Mouse (Mus musculus) urinary bladder, postnatal 4 days (tissue): Measurements from ENCODE around the gene Kif16b.
A peak's percentile ranks its signal among the peaks of the same experiment; 100 is the strongest.

Source experiments
- DNase-seq, 2 experiments: peaks; one replicate each; pipeline ENCODE4 v3.0.0; 2021 to 2022; ENCODE audit warnings: low spot score in 2 of 2

Kif16b gene

DNA sequence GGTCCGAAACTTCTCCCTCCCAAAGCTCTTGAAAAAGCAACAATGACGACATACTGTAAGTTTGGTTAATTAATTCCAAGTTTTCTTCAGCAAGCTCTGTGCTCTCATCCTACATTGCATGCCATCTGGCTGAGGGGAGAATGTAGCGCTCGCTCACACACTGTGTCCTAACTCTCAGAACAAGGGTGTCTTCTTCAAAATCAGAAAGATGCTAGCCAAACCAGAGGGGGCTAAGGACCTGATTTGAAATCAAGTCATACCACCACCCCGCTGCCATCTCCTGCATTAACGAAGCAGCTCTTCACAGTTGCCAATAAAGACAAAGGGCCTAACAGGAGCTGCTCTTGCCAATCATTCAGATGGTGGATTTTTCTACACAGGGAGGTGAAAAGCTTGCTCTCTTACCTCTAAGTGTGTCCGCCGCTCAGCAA, 253.3 kb downstream of the Kif16b start:
- no peak for DNase-seq

DNA sequence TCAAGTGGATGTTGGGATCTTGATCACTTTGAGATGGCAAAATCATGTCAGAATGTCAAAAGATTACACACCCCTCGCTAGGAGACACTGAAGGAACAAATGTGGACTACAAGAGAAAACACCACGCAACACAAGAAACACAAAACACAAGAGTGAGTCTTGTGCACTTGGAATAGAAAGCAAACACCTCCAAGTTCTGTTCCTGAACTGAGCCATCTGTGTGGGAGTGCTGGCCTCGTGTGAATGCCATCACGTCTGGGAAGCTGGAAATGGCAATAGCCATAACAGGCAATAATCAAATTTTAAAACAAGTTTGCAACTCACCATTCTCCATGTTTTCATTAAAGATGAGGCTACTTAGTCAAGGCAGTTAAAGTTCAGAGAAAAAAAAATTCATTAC, 254.5 kb downstream of the Kif16b start:
- DNase-seq: no peak

DNA sequence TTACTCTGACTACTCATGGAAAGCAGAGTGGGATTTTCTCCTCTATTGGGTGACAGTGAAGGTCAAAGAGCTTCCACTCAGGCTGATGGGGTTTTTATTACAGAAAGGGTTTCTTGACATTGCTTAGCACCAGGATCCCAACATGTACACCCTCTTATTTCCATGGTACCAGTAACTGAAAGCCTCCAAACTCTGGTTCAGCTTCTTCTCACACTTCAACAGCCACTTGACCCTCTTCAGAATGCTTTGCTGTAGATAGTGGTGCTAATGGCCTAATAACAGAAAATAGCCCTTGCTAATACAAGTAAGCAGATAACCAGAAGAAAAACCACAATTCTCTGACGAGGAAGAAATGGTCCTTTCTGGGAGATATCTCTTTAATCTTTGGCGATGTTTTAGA, 259.6 kb downstream of the Kif16b start:
- no peak for DNase-seq

DNA sequence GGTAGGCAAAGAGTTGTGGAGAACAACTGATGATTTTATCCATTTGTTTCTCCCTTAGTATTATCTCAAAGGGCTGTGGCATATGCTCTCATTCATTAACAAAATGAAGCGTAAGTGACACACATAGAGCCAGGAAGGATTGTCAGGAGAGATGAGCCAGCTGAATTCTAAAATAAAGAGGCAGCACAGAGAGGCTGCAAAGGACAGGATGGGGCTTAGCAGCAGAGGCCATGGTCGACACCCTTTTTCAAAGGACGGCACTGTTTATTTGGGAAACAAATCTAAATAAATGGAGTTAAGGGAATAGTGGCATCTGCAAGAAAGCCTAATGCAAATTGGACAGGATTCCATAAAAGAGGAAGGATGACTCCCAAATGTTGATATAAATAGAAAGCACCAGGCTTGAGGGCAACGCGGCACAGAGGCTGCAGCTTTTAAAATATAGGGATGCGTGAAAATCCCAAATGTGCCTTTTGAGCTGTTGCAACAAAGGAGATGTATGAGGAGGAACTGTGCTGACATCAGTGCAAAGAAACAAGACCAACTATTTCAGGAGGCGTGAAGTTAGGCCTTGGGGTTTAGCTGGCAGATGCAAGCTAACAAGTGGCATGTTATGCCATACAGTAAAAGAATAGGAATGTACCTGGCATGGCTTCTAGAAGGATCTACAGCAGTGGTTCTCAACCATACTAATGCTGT, 265.6 kb downstream of the Kif16b start:
- DNase-seq: no peak

DNA sequence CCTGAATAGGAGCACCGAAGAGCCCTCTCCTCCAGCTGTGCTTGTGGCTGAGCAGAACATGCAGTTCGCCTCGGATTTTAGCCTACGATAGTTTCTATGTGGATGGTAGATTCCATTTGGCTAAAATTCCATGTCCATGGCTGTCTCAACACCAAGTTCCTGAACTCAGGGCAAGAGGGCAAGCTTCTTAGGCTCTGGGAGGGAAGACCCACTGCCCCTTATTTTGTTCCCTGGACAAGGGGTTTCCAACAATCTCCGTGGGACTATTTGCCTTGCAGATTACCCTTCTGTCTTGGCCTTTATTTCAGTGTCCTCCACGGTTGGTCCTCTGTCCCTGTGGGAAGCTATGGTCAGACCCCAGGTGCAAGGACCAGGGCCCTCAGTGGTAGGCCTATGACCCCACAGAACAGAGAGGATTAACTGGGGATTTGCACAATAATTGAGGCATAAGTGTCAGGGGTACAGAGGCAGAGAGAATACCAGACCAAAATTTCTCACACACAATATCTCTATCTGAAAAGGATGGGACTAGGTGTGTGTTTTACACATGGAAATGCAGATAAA, 267.3 kb downstream of the Kif16b start:
- DNase-seq: no peak

DNA sequence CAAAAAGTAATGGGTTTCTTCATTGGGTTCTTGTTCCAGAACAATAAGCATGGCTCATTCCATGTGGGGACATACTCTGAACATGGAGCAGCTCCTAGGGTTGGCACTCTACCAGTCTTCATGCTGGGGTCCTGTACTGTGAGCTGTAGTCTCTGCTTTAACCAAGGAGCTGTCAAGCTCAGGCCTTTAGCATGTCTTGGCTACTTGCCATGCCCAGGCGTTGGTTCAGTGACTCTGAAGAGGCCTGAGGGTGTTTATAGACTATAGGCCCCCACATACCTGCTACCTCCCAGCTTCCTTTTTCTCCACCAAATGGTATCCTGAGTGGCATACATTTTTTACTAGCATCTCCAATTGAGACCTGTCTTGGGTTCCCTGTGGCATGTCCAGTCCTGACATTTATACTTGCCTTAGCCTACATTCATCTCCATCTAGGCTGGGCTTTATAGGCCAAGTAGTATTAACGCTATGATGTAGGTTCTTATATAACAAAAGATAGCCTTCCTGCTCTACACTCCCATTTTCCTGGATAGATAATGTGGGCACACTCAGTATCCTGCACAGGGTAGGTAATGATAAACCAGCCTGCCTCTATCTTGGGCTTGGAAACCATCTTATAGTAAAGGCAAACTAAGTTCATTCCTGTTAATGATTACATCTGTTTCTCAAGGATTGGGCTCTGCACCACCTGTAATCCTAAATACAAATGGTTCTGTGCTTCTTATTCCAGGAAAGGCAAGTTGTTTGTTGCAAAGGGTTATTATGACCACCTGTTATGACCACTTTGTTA, 271.6 kb downstream of the Kif16b start:
- no peak for DNase-seq

DNA sequence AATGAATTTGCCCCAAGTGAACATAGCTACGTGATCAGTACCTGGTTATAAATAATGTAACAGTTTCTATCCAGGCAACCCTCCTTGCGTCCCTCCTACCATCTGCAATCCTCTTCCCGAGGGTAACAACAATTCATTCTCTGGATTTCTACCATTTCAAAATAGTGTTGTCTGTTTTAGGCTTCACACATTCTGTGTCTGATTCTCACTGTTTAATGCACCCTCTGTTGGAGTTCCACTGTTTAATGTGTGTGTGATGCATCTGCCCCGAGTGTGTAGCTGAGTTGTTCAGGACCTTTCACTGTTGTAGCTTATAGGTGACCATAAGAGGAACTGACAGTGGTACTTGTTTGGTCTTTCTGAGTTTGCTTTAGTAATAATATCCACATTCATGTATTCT, 275.6 kb downstream of the Kif16b start:
- DNase-seq: no peak

DNA sequence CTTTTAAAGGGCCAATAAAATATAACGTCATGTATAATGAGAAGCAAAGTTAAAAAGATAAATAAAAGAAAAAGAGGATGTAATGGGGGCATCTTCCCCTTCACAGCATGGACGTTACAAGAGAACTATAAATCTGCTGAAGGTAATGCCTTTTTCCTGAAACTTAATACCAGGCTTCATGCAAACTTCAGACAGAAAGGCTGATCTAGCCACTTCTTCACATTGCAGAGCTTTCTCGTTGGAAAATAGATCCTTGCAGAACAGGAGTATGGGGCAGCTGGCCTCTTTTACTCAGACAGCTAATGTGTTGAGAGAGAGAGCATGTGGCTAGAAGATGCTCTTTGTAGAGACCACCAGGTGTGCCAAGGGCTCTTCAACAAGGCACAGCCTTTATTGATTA, 276.2 kb downstream of the Kif16b start:
- DNase-seq: no peak

DNA sequence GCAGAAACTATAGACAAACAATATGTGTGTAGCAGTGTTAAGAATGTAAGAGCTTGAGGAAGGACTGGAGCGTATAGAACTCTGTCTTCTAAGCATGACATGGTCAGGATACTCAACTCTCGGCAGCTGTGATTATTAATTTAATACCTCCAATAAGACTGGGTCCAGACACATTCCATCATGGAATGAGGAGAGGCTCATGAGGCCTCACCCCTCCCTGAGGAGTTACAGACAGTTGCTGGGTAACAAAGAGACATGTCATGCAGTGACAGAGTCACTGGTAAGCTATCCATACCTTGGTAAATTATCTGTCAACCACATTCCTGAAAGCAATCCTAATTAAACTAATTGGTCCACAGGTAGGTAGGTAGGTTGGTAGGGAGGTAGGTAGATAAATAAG, 277.1 kb downstream of the Kif16b start:
- no peak for DNase-seq

DNA sequence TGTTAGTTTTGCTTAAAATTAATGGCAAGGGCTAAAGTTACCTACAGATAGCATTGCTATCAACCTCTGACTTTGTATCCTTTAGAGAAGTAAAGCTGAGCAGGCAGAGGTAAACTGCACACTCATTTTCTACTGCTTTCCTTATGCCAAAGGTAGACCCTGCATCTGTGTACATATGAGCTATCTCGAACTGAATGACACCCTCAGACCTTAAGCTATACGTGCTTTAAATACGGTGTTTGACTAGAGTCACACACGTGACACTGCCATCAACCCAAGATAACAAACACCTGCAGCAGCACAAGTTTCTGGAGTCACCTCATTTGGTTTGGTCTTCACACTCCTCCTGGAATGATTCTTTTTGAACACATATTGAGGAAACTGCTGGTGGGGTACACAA, 280.2 kb downstream of the Kif16b start:
- DNase-seq: no peak

DNA sequence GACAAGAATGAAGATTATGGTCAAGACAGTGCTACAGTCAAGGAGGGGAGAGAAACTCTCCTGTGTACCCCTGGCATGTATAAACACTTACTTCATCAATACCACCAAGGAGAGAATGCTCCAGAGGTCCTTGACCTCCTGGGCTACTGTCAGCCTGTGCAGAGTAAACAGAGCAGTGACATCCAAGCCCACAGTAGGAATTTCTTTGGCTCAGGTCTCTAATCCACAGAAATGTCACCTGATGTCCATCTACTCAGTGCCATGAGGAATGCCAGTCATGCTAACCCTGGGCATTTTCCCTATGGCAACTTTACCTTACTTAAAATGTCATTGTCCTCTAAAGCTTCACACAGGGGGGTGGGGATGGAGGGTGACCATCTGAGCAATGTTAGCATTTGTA, 281.4 kb downstream of the Kif16b start:
- DNase-seq: no peak

DNA sequence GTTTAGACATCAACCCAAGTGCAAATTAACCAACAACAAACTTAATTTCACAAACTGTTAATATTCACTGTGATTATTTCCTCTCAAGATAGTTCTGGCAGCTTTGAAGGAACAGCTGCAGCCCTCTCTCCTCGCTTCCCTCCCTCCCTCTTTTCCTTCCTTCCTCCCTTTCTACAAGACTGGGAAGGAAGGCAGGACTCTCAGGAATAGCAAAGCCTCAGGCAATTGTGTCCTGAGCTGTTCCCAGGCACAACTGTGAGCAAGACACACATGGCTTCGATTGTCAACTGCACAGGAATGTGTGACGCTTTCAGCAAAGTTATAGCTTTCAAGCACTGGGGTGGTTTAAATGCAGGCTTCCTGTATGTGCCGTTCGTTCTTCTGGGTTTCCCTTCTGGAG, 286.8 kb downstream of the Kif16b start:
- no peak for DNase-seq

DNA sequence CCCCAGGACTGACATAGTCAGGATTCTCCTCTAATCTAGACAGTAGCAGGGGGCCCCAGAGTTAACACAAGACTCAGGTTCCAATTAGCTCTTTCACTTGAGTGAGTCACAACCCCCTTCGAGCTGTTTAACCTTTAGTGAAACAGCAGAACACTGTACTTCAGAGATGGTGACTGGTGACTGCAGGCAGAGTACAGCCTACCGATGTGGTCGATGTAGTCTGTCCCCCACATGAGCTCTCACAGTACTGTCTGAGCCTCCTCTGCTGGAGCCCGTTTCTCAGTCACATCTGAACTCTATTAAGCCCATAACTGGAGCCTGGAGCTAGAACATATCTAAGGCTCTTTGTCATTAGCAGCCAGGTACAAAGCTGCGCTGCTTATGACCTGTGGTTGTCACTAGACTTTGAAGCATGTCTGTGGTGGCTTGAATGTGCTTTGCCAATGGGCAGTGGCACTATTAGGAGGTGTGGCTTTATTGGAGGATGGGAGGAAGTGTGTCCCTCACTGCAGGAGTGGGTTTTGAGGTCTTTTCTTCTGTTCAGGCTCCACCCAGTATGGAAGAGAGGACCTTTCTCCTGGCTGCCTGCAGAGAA, 288.9 kb downstream of the Kif16b start:
- DNase-seq: no peak

DNA sequence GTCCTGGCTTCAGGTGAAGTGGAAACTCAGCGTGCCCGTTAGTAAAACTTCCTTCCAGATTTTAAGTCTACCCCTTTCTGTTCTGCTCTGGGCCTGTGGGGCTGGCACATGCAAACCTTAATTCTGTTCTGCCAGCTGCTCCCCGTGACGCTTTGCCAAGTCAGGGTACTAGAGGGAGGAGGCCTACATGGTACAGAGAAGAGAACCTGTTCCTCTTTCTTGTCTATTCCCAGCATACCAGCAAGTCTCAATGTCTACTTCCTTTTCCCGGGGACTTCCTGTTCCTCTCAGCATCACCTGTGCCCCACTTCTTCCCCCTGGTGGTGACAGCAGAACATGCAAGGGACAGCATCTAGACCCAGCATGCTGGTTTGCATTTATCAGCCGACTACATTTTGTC, 290.2 kb downstream of the Kif16b start:
- peak in 1 of 2 experiments; percentile 21 for DNase-seq

DNA sequence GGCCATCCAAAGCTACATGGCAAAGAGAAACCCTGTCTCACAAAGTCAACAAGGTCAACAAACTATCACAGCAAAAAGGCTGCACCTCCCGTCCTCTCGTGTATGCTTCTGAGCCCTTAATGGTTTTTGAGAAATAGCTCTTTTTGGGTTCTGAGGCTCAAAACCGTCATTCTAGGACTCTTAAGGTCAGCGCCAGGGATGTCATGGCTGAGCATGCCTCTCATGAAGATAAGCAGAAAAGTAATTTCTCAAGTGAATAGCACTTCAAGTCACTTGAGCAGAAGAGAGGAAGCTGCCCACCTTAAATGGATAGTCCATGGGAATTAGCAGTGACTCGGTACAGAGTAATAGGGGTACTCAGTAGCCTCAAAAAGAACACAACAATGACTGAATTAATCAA, 291.1 kb downstream of the Kif16b start:
- DNase-seq: no peak

DNA sequence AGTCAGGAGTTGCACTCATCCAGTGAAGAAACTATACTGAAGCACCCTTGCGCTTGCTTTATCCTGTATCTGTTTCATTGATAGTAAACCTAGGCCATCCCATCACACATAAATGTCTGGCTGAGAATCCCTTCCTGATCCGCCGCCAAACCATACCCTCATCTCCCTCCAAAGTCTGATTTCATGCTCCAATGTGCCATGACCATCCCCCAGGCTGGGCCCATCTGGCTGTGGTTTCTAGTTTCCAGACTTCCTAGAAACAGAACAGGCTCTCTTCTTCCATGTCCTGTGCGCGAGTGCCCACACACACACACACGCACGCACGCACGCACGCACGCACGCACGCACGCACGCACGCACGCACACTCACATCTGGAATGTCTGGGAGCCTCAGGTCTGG, 292.6 kb downstream of the Kif16b start:
- no peak for DNase-seq

DNA sequence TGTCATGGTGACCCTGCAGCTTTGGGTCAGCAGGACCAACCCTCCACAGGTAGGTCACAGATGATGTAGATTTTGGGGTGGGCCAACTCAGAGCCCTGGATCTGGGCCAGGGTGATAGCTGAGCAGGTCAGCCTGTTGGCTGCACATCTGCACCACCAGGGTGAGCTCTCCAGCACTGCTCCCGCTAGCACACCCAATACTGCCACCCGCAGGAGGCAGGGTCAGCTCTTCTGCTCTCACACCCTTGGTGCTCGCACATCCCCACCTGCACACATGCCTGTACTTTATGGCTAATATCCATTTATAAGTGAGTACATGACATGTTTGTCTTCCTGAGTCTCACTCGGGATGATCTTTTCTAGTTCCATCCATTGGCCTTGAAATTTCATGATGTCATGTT, 296.6 kb downstream of the Kif16b start:
- DNase-seq: no peak

DNA sequence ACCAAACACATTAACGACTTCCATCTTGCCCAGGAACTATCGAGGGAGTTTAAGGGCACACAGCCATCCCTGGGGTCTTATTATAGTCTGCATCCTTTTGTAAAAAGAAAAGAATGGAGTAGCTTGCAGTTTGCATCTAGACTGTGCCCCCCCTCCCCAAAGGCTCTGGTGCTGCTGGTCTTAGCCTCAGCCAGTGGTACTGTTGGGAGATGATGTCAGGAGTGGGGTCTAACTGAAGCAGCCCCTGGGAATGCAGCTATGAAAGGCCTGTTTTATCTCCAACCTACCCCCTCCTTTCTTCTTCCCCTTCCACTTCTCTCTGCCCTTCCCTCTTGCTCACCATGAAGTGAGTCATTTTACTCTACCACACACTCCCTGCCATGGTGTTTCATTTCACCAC, 298.1 kb downstream of the Kif16b start:
- DNase-seq: no peak

DNA sequence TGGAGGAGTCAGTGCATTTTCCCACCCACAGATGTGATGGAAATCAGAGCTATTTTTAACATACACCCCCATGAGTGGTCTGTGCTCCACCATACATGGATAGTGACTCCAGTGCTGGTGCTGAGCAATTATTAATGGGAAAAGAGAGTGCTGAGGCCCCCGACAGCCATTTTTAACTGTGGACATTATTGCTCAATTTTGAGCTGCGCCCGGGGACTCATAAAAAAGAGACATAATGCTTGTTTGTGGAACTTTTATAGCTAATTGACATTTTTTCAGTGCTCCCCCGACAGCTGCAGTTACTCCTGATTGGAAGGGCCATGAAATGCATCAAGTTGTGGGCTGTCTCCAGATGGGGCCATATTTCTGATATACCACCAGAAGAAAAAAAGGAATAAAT, 302.1 kb downstream of the Kif16b start:
- DNase-seq: no peak

DNA sequence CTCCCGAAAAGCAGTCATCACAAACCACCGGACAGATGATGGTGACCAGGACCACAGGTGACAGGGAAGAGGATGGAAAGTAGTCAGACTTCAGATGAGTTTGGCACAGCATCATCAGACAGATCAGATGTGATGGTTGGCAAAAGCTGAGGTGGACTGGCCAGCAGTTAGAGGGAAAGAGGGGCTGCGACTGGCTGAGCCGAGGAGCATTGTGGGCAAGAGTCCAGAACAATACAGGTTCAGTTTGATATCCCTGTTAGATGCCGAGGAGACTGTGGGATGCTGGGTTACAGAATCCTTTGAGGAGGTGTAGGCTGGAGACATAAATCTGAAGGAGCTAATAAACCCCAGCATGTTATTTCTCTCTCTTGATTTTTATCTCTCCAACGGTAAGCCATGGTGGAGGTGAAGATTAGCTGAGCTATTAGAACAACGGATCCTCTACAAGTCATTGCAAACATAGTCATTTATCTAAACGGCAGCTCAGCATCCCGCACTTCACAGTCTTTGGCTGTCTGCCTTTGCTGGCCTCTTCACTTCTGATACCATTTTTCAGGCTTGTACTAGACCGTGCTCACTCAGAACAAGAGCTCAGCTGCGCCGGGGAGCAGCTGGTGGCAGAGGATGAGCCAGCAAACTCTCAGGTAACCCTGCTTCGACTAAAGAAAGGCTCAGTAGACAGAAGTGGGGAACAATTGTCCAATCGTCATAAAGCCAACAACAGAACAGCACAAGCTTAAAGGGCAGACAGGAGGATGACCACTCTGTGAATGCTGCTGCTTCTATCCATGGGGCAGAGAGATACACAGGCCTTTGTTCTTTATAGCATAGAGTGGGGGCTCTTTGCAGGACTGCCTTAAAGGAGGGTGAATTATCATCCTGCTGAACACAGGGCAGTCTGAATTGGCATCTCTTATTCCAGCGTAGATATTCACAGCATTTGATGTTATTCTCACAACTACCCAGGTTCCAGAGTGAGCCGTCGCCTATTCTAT, 304.9 kb downstream of the Kif16b start:
- no peak for DNase-seq

DNA sequence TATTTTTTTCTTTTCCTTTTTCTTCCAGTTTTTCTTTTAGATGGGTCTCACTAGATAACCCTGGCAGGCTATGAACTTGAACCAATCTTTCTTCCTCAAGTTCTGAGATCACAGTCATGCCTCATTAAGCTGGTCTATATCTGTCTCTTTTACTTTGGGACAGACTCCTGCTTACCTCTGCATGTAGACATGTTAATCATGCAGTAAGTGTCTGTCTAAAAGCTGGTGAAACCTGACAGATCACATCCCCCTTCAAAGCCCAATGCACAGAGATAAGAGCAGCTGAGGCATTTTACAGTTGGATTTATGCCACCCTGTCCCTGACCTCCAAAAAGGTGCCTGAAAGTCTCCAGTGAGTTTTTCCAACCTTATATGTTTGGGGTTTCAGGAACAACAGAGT, 310.4 kb downstream of the Kif16b start:
- no peak for DNase-seq
